Mouse (Mus musculus): ENCODE measurements around the gene Utrn. TPM values are rescaled to one million over a fixed set of nuclear protein-coding genes. Genes with fewer than 3 reads are reported as not detected.
"Not testable (repeated sequence)": the region's sequence is repeated elsewhere in the genome, so short reads cannot be mapped to it uniquely, and the experiment has no call there.

The Utrn gene
- total RNA-seq, 2 experiments from 2014 or later, result 20.1 to 28.1 TPM

GRCm38 (mm10) chr10:12658023-12658744, 211.0 kb downstream of the Utrn start:
- no peak for TF ChIP-seq CTCF (IDR thresholded peaks at IDR 0.05)
- DNase-seq, result no peak
- intact Hi-C loops (cut with DNase I), result no loop called here
- H3K4me3 ChIP-seq, result no peak overlapping the region
- no peak overlapping the region for H3K27ac ChIP-seq

GRCm38 (mm10) chr10:12652988-12653387, 216.2 kb downstream of the Utrn start:
- intact Hi-C loops (cut with DNase I), result no loop called here
- DNase-seq, result no peak
- Histone ChIP-seq H3K4me3 (no peak overlapping the region), H3K27ac (no peak overlapping the region)
- no peak for TF ChIP-seq CTCF (IDR thresholded peaks at IDR 0.05)

- no peak for DNase-seq
- TF ChIP-seq CTCF (IDR thresholded peaks at IDR 0.05), result no peak
- intact Hi-C loops (cut with DNase I), result no loop called here
- no peak overlapping the region for H3K27ac ChIP-seq
- no peak overlapping the region for H3K4me3 ChIP-seq
Measured at GRCm38 (mm10) chr10:12646119-12646518, 223.0 kb downstream of the Utrn start.

- Histone ChIP-seq H3K27ac (no peak overlapping the region), H3K4me3 (no peak overlapping the region)
- TF ChIP-seq CTCF (IDR thresholded peaks at IDR 0.05), result no peak
- intact Hi-C loops (cut with DNase I), result no loop called here
- DNase-seq, result no peak
Measured at GRCm38 (mm10) chr10:12643336-12643735, 225.8 kb downstream of the Utrn start.

- no peak overlapping the region for H3K4me3 ChIP-seq
- TF ChIP-seq CTCF (IDR thresholded peaks at IDR 0.05), result no peak
- DNase-seq, result no peak
- H3K27ac ChIP-seq, result no peak overlapping the region
- intact Hi-C loops (cut with DNase I), result no loop called here
Measured at GRCm38 (mm10) chr10:12639638-12640037, 229.5 kb downstream of the Utrn start.

GRCm38 (mm10) chr10:12633965-12634364, 235.2 kb downstream of the Utrn start:
- DNase-seq, result no peak
- intact Hi-C loops (cut with DNase I), result no loop called here
- Histone ChIP-seq H3K4me3 (no peak overlapping the region), H3K27ac (no peak overlapping the region)
- no peak for TF ChIP-seq CTCF (IDR thresholded peaks at IDR 0.05)

GRCm38 (mm10) chr10:12630933-12631332, 238.2 kb downstream of the Utrn start:
- intact Hi-C loops (cut with DNase I), result no loop called here
- no peak for DNase-seq
- TF ChIP-seq CTCF (IDR thresholded peaks at IDR 0.05), result no peak
- Histone ChIP-seq H3K4me3 (no peak overlapping the region), H3K27ac (no peak overlapping the region)

GRCm38 (mm10) chr10:12618397-12618796, 250.8 kb downstream of the Utrn start:
- TF ChIP-seq CTCF (IDR thresholded peaks at IDR 0.05), result no peak
- Histone ChIP-seq H3K4me3 (no peak overlapping the region), H3K27ac (no peak overlapping the region)
- intact Hi-C loops (cut with DNase I), result loop anchor here (10.0 kb wide), 1 partner anchor 1164 kb away; no protein-coding TSS in a partner anchor
- DNase-seq, result no peak

- Histone ChIP-seq H3K4me3 (no peak overlapping the region), H3K27ac (no peak overlapping the region)
- peak; percentile 25; the same call in 1 of the 2 replicates for TF ChIP-seq CTCF (IDR thresholded peaks at IDR 0.05)
- no peak for DNase-seq
- intact Hi-C loops (cut with DNase I), result loop anchor here (10.0 kb wide), 1 partner anchor 1161 kb away; no protein-coding TSS in a partner anchor
Measured at GRCm38 (mm10) chr10:12615723-12616122, 253.4 kb downstream of the Utrn start.

- DNase-seq, result peak; percentile 20
- peak overlapping the region; percentile 1; the same call in 1 of the 2 replicates for H3K4me3 ChIP-seq
- TF ChIP-seq CTCF (IDR thresholded peaks at IDR 0.05), result no peak
- intact Hi-C loops (cut with DNase I), result loop anchor here (5.0 to 10.0 kb wide), 2 partner anchors 607 to 1160 kb away; no protein-coding TSS in a partner anchor
- H3K27ac ChIP-seq, result no peak overlapping the region
Measured at GRCm38 (mm10) chr10:12614465-12615199, 254.5 kb downstream of the Utrn start.

- Histone ChIP-seq H3K4me3 (no peak overlapping the region), H3K27ac (no peak overlapping the region)
- intact Hi-C loops (cut with DNase I), result loop anchor here (5.0 to 10.0 kb wide), 2 partner anchors 605 to 1158 kb away; no protein-coding TSS in a partner anchor
- TF ChIP-seq CTCF (IDR thresholded peaks at IDR 0.05), result peak; percentile 84
- DNase-seq, result peak; percentile 29
Measured at GRCm38 (mm10) chr10:12612235-12612863, 256.8 kb downstream of the Utrn start.

GRCm38 (mm10) chr10:12609896-12610295, 259.3 kb downstream of the Utrn start:
- H3K27ac ChIP-seq, result no peak overlapping the region
- TF ChIP-seq CTCF (IDR thresholded peaks at IDR 0.05), result no peak
- intact Hi-C loops (cut with DNase I), result loop anchor here (5.0 to 10.0 kb wide), 2 partner anchors 603 to 1155 kb away; no protein-coding TSS in a partner anchor
- H3K4me3 ChIP-seq, result no peak overlapping the region
- no peak for DNase-seq

GRCm38 (mm10) chr10:12608634-12609033, 260.5 kb downstream of the Utrn start:
- H3K27ac ChIP-seq, result no peak overlapping the region
- H3K4me3 ChIP-seq, result no peak overlapping the region
- intact Hi-C loops (cut with DNase I), result no loop called here
- no peak for DNase-seq
- no peak for TF ChIP-seq CTCF (IDR thresholded peaks at IDR 0.05)

GRCm38 (mm10) chr10:12607180-12607579, 262.0 kb downstream of the Utrn start:
- H3K4me3 ChIP-seq; intact Hi-C loops (cut with DNase I); H3K27ac ChIP-seq; DNase-seq: not testable (repeated sequence)

Measured in gastrocnemius, adult 2 months (tissue).